Mouse (Mus musculus) left cerebral cortex, adult 9 months (tissue): ENCODE measurements around the gene Gli3.

ENCODE experiments used
- DNase-seq, 2 experiments: peaks; one replicate each; pipeline ENCODE4 v3.0.0; 2022; ENCODE audit warnings: low spot score in 2 of 2

Gene Gli3

GRCm38 (mm10) chr13:15662375-15662774 lies 199.3 kb downstream of the Gli3 start:
- no peak for DNase-seq

- no peak for DNase-seq
Measured at GRCm38 (mm10) chr13:15664580-15665201, 201.7 kb downstream of the Gli3 start.

- no peak for DNase-seq
Measured at GRCm38 (mm10) chr13:15665514-15665913, 202.5 kb downstream of the Gli3 start.

- DNase-seq, result no peak
Measured at GRCm38 (mm10) chr13:15670144-15670961, 207.3 kb downstream of the Gli3 start.

- no peak for DNase-seq
Measured at GRCm38 (mm10) chr13:15670962-15671313, 207.9 kb downstream of the Gli3 start.

- DNase-seq, result no peak
Measured at GRCm38 (mm10) chr13:15675480-15675879, 212.4 kb downstream of the Gli3 start.

- DNase-seq, result peak in 1 of 2 experiments; percentile 16
Measured at GRCm38 (mm10) chr13:15677106-15677760, 214.2 kb downstream of the Gli3 start.

GRCm38 (mm10) chr13:15681530-15681929 lies 218.5 kb downstream of the Gli3 start:
- no peak for DNase-seq

GRCm38 (mm10) chr13:15683006-15683405 lies 220.0 kb downstream of the Gli3 start:
- DNase-seq, result no peak

- no peak for DNase-seq
Measured at GRCm38 (mm10) chr13:15688074-15688825, 225.2 kb downstream of the Gli3 start.

GRCm38 (mm10) chr13:15688826-15689501 lies 225.9 kb downstream of the Gli3 start:
- no peak for DNase-seq

- DNase-seq, result no peak
Measured at GRCm38 (mm10) chr13:15691751-15692464, 228.9 kb downstream of the Gli3 start.

GRCm38 (mm10) chr13:15692465-15692809 lies 229.4 kb downstream of the Gli3 start:
- no peak for DNase-seq

GRCm38 (mm10) chr13:15698284-15698683 lies 235.2 kb downstream of the Gli3 start:
- DNase-seq, result peak in 1 of 2 experiments; percentile 9

GRCm38 (mm10) chr13:15699116-15699515 lies 236.1 kb downstream of the Gli3 start:
- DNase-seq, result no peak

GRCm38 (mm10) chr13:15704669-15705068 lies 241.6 kb downstream of the Gli3 start:
- no peak for DNase-seq

GRCm38 (mm10) chr13:15707481-15707881 lies 244.4 kb downstream of the Gli3 start:
- DNase-seq, result no peak

- DNase-seq, result no peak
Measured at GRCm38 (mm10) chr13:15713486-15713885, 250.5 kb downstream of the Gli3 start.

- no peak for DNase-seq
Measured at GRCm38 (mm10) chr13:15714331-15714725, 251.3 kb downstream of the Gli3 start.

- DNase-seq, result peak in 1 of 2 experiments; percentile 42
Measured at GRCm38 (mm10) chr13:15714726-15715437, 251.8 kb downstream of the Gli3 start.
